Mouse (Mus musculus): ENCODE measurements at regions not wholly inside any gene's neighbourhood (a gene's known extent, or its start where the extent isn't known, plus 50 kb on each side); places are given as distances from the start of the nearest gene placed in this dataset.

DNA sequence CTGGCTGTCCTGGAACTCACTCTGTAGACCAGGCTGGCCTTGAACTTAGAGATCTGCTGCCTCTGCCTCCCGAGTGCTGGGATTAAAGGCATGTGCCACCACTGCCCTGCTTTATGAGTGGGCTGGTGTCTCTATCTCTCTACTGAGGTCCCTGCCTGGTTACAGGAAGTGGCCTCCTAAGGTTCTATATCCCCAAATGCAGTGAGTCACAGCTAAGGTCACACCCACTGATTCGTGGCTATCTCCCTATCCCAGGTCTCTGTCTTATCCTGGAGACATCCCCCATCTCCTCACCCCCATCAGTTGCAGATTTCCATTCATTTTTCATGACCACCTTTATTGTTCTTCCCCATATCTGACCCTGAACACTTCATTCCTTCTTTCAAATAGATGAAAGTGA is 837.3 kb downstream of the Prdm13 start:
- Histone ChIP-seq H3K9me3 (replicated peaks; ENCODE audit: insufficient read depth, low read length) (no peaks in the 10 kb centered on the region), H3K27me3 (ENCODE audit: control insufficient read depth in 1 of 2, insufficient read depth in 2 of 2, low read length in 2 of 2) (no peaks in the 10 kb centered on the region), H3K79me2 (ENCODE audit: control insufficient read depth, insufficient read depth, low read length, poor library complexity) (no peaks in the 10 kb centered on the region), H3K4me1 (ENCODE audit: control insufficient read depth in 1 of 2, insufficient read depth in 2 of 2, low read length in 2 of 2) (peaks cover 0 to 15% of the 10 kb centered on the region in 2 experiments; a peak in 2 of 4 replicates), H3K27ac (ENCODE audit: control insufficient read depth, low read depth, low read length) (no peak overlapping the region; the same call in none of the 2 replicates), H3K9ac (ENCODE audit: control insufficient read depth, low read depth, low read length, poor library complexity, severe bottlenecking) (no peak overlapping the region), H3K4me3 (ENCODE audit: control insufficient read depth in 1 of 2, insufficient read depth in 1 of 2, low read depth in 2 of 2, low read length in 2 of 2) (no peak overlapping the region; a peak in 1 of 4 replicates), H3K36me3 (ENCODE audit: control insufficient read depth in 1 of 2, insufficient read depth in 2 of 2, low read length in 2 of 2) (peaks cover 0 to 14% of the 10 kb centered on the region in 2 experiments; a peak in 2 of 4 replicates)
- peak; percentile 75 for DNase-seq (ENCODE audit: low read depth, low spot score)
- TF ChIP-seq ZNF384 (IDR thresholded peaks at IDR 0.05; ENCODE audit: low read depth, low read length) (no peak), E2F4 (IDR thresholded peaks at IDR 0.05; ENCODE audit: borderline replicate concordance, low read depth, low read length) (no peak), NELFE (IDR thresholded peaks at IDR 0.05; ENCODE audit: low read depth, low read length) (no peak), USF1 (IDR thresholded peaks at IDR 0.05; ENCODE audit: low read depth, low read length) (no peak), EP300 (IDR thresholded peaks at IDR 0.05; ENCODE audit: low read depth in 1 of 2, low read length in 2 of 2) (peak; percentile 53 to 81), ETS1 (IDR thresholded peaks at IDR 0.05; ENCODE audit: low read depth, low read length) (peak; percentile 21; the same call in 1 of the 2 replicates), RAD21 (IDR thresholded peaks at IDR 0.05; ENCODE audit: low read depth, low read length) (no peak), ZMIZ1 (IDR thresholded peaks at IDR 0.05; ENCODE audit: low read depth, low read length) (no peak), MEF2A (IDR thresholded peaks at IDR 0.05; ENCODE audit: extremely low read depth, insufficient replicate concordance, low read depth, low read length, poor library complexity, severe bottlenecking) (no peak), CHD2 (IDR thresholded peaks at IDR 0.05; ENCODE audit: low read length) (no peak), MYB (IDR thresholded peaks at IDR 0.05; ENCODE audit: low read depth, low read length) (no peak), CTCF (IDR thresholded peaks at IDR 0.05 in 2 of 3, conservative IDR thresholded peaks at IDR 0.05 in 1 of 3; ENCODE audit: control insufficient read depth in 1 of 3, insufficient read depth in 1 of 3, low read depth in 2 of 3, low read length in 3 of 3, poor library complexity in 1 of 3, severe bottlenecking in 1 of 3) (no peak), UBTF (IDR thresholded peaks at IDR 0.05; ENCODE audit: borderline replicate concordance, insufficient read depth, low read depth, low read length) (no peak), NRF1 (IDR thresholded peaks at IDR 0.05; ENCODE audit: insufficient read depth, low read depth, low read length, poor library complexity, severe bottlenecking) (no peak), SMC3 (IDR thresholded peaks at IDR 0.05; ENCODE audit: low read depth, low read length) (no peak), ZKSCAN1 (IDR thresholded peaks at IDR 0.05; ENCODE audit: low read depth, low read length) (no peak), CHD1 (IDR thresholded peaks at IDR 0.05; ENCODE audit: low read depth, low read length) (no peak), ZC3H11A (IDR thresholded peaks at IDR 0.05; ENCODE audit: low read depth, low read length) (no peak), RCOR1 (IDR thresholded peaks at IDR 0.05; ENCODE audit: low read depth, low read length) (peak; percentile 19; the same call in 1 of the 2 replicates), MYC (IDR thresholded peaks at IDR 0.05; ENCODE audit: low read depth, low read length) (no peak), MXI1 (IDR thresholded peaks at IDR 0.05; ENCODE audit: low read depth, low read length) (no peak), MAFK (IDR thresholded peaks at IDR 0.05; ENCODE audit: borderline replicate concordance, low read depth, low read length) (no peak), POLR2AphosphoS5 (IDR thresholded peaks at IDR 0.05; ENCODE audit: borderline replicate concordance, low read depth, low read length) (no peak), ELF1 (IDR thresholded peaks at IDR 0.05; ENCODE audit: low read depth, low read length) (0 out of 2 replicates have a peak, but pooled peaks have one; percentile 17), TAL1 (IDR thresholded peaks at IDR 0.05; ENCODE audit: low read length) (peak; percentile 58), MAZ (IDR thresholded peaks at IDR 0.05; ENCODE audit: low read depth, low read length) (no peak), MAX (IDR thresholded peaks at IDR 0.05; ENCODE audit: low read length) (no peak), POLR2A (IDR thresholded peaks at IDR 0.05; ENCODE audit: control insufficient read depth in 1 of 2, insufficient read depth in 1 of 2, low read depth in 1 of 2, low read length in 2 of 2, poor library complexity in 1 of 2) (no peak), GATA1 (IDR thresholded peaks at IDR 0.05; ENCODE audit: low read depth, low read length) (peak; percentile 64), TBP (IDR thresholded peaks at IDR 0.05; ENCODE audit: low read depth, low read length) (peak; percentile 88), GABPA (IDR thresholded peaks at IDR 0.05; ENCODE audit: low read depth, low read length) (no peak)

All from MEL (cell line).